Mouse (Mus musculus): ENCODE measurements at regions not wholly inside any gene's neighbourhood (a gene's known extent, or its start where the extent isn't known, plus 50 kb on each side); places are given as distances from the start of the nearest gene placed in this dataset.

- WGBS: 93% methylated on average over 12 of the region's 12 CpGs
- ATAC-seq (ENCODE audit: low read depth) (no peak), DNase-seq (ENCODE audit: low spot score) (no peak)
- H3K27me3 ChIP-seq (replicated peaks; ENCODE audit: control insufficient read depth, insufficient read depth, low read length): no peaks in the 10 kb centered on the region
- no peak overlapping the region for H3K4me2 ChIP-seq (ENCODE audit: low read depth, low read length)
- H3K4me3 ChIP-seq (ENCODE audit: low read depth, low read length): no peak overlapping the region
- no peak overlapping the region for H3K9ac ChIP-seq (ENCODE audit: low read depth, low read length)
- no peaks in the 10 kb centered on the region for H3K36me3 ChIP-seq (ENCODE audit: control insufficient read depth, insufficient read depth, low read length)
- no peaks in the 10 kb centered on the region for H3K4me1 ChIP-seq (ENCODE audit: control insufficient read depth, insufficient read depth, low read length)
- H3K27ac ChIP-seq (replicated peaks; ENCODE audit: low read depth, low read length): no peak overlapping the region
- no peaks in the 10 kb centered on the region for H3K9me3 ChIP-seq (ENCODE audit: control insufficient read depth, low read length)
Measured at GRCm38 (mm10) chr6:109125447-109125846, 297.0 kb downstream of the Edem1 start.

DNA sequence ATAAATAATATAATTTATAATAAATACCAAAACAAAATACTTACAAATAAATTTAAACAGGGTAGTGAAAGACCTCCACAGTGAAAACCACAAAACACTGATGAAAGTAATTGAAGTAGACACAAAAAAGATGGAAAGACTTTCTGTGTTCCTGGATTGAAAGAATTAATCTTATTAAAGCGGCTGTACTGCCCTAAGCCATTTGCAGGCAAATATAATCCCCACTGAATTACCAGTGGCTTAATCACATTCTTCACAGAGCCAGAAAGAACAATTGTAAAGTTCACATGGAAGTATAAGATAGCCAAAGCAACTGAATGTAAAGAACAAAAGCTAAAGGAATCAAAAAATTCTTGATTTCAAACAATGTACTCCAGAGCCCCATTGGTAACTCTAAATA lies 298.8 kb downstream of the Edem1 start:
- no peak for ATAC-seq (ENCODE audit: low read depth)
- H3K9ac ChIP-seq (ENCODE audit: low read depth, low read length): no peak overlapping the region
- no peak overlapping the region for H3K27ac ChIP-seq (replicated peaks; ENCODE audit: low read depth, low read length)
- 64% methylated on average over 1 of the region's 1 CpGs for WGBS
- H3K36me3 ChIP-seq (ENCODE audit: control insufficient read depth, insufficient read depth, low read length): no peaks in the 10 kb centered on the region
- H3K4me3 ChIP-seq (ENCODE audit: low read depth, low read length): no peak overlapping the region
- H3K4me1 ChIP-seq (ENCODE audit: control insufficient read depth, insufficient read depth, low read length): no peaks in the 10 kb centered on the region
- no peaks in the 10 kb centered on the region for H3K27me3 ChIP-seq (replicated peaks; ENCODE audit: control insufficient read depth, insufficient read depth, low read length)
- DNase-seq (ENCODE audit: low spot score): no peak
- H3K4me2 ChIP-seq (ENCODE audit: low read depth, low read length): no peak overlapping the region
- no peaks in the 10 kb centered on the region for H3K9me3 ChIP-seq (ENCODE audit: control insufficient read depth, low read length)

DNA sequence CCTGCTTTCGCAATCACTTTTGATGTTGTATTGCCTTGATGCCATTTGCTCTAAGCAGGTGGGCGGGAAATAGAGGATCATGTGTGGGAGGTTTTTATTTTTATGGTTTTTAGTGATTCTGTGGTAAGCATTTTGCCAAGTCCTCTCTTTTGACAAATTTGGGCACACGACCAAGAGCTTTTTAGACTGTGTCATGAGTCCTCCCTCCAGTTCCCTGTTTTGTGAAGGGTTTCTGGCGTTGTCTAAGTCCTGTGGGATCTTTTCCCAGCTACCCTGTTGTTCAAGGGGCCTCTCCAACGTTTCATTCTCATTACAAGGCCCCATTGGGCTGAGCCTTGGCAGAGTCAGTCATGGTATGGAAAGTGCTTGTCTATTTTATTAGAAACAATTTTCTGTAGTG lies 317.7 kb downstream of the Edem1 start:
- 67% methylated on average over 5 of the region's 5 CpGs for WGBS
- Histone ChIP-seq H3K36me3 (ENCODE audit: control insufficient read depth, insufficient read depth, low read length) (no peaks in the 10 kb centered on the region), H3K4me3 (ENCODE audit: low read depth, low read length) (no peak overlapping the region), H3K27ac (replicated peaks; ENCODE audit: low read depth, low read length) (no peak overlapping the region), H3K4me2 (ENCODE audit: low read depth, low read length) (no peak overlapping the region), H3K4me1 (ENCODE audit: control insufficient read depth, insufficient read depth, low read length) (no peaks in the 10 kb centered on the region), H3K9ac (ENCODE audit: low read depth, low read length) (no peak overlapping the region), H3K27me3 (replicated peaks; ENCODE audit: control insufficient read depth, insufficient read depth, low read length) (no peaks in the 10 kb centered on the region), H3K9me3 (ENCODE audit: control insufficient read depth, low read length) (no peaks in the 10 kb centered on the region)
- DNase-seq (ENCODE audit: low spot score) (peak; percentile 74), ATAC-seq (ENCODE audit: low read depth) (no peak; the same call in 1 of the 2 replicates)

DNA sequence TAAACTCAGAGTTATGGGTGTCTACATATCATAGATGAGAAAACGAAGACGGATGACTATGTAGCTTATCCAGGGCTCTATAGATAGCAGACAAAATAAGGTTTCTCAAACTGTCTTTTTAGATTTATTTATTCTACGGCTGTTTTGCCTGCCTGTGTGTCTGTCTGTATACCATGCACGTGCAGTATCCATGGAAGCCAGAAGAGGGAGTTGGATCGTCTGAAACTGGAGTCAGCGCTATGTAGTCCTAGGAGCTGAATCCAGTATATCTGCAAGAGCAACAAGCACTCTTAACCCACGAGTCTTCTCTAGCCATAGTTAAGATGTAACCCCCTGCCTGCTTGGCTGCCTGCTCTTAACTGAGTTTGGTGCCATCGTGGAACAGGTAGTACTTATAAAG lies 320.6 kb downstream of the Edem1 start:
- ATAC-seq (ENCODE audit: low read depth): no peak
- WGBS: 81% methylated on average over 8 of the region's 8 CpGs
- no peak overlapping the region for H3K27ac ChIP-seq (replicated peaks; ENCODE audit: low read depth, low read length)

GRCm38 (mm10) chr6:109150023-109150911 lies 321.8 kb downstream of the Edem1 start:
- Histone ChIP-seq H3K36me3 (ENCODE audit: control insufficient read depth, insufficient read depth, low read length) (no peaks in the 10 kb centered on the region), H3K9ac (ENCODE audit: low read depth, low read length) (peak overlapping the region; percentile 32; the same call in 1 of the 2 replicates), H3K27ac (replicated peaks; ENCODE audit: low read depth, low read length) (no peak overlapping the region), H3K27me3 (replicated peaks; ENCODE audit: control insufficient read depth, insufficient read depth, low read length) (no peaks in the 10 kb centered on the region), H3K4me3 (ENCODE audit: low read depth, low read length) (peak overlapping the region; percentile 22), H3K4me1 (ENCODE audit: control insufficient read depth, insufficient read depth, low read length) (no peaks in the 10 kb centered on the region), H3K4me2 (ENCODE audit: low read depth, low read length) (peak overlapping the region; percentile 45), H3K9me3 (ENCODE audit: control insufficient read depth, low read length) (no peaks in the 10 kb centered on the region)
- peak; percentile 89 for ATAC-seq (ENCODE audit: low read depth)
- peak; percentile 92 for DNase-seq (ENCODE audit: low spot score)
- WGBS: 27% methylated on average over 22 of the region's 22 CpGs

More for the DNA sequence above, 320.6 kb downstream of the Edem1 start:
- Histone ChIP-seq H3K9ac (ENCODE audit: low read depth, low read length) (no peak overlapping the region), H3K4me2 (ENCODE audit: low read depth, low read length) (no peak overlapping the region), H3K27me3 (replicated peaks; ENCODE audit: control insufficient read depth, insufficient read depth, low read length) (no peaks in the 10 kb centered on the region), H3K4me3 (ENCODE audit: low read depth, low read length) (no peak overlapping the region), H3K9me3 (ENCODE audit: control insufficient read depth, low read length) (no peaks in the 10 kb centered on the region), H3K4me1 (ENCODE audit: control insufficient read depth, insufficient read depth, low read length) (no peaks in the 10 kb centered on the region), H3K36me3 (ENCODE audit: control insufficient read depth, insufficient read depth, low read length) (no peaks in the 10 kb centered on the region)
- DNase-seq (ENCODE audit: low spot score): no peak

DNA sequence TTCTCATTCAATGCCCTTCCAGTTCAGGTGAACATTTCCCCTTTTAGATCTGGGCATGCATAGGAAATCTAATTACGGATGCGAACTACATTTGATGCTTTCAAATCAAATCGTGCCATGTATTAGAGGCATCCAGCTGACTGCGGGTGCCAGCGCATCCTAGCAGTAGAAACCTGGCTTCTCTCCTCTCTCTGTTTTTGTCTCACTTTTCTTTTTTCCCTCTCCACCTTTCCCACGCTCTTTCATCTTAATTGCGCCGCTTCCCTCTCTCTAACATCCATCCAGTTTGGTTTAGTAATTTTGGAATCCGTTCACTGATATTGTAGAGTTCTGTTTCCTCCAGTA lies 322.4 kb downstream of the Edem1 start:
- H3K36me3 ChIP-seq (ENCODE audit: control insufficient read depth, insufficient read depth, low read length): no peaks in the 10 kb centered on the region
- H3K4me2 ChIP-seq (ENCODE audit: low read depth, low read length): no peak overlapping the region
- no peak for DNase-seq (ENCODE audit: low spot score)
- WGBS: 78% methylated on average over 9 of the region's 9 CpGs
- H3K27ac ChIP-seq (replicated peaks; ENCODE audit: low read depth, low read length): no peak overlapping the region
- no peak overlapping the region for H3K4me3 ChIP-seq (ENCODE audit: low read depth, low read length)
- H3K9ac ChIP-seq (ENCODE audit: low read depth, low read length): no peak overlapping the region
- H3K4me1 ChIP-seq (ENCODE audit: control insufficient read depth, insufficient read depth, low read length): no peaks in the 10 kb centered on the region
- ATAC-seq (ENCODE audit: low read depth): no peak
- H3K9me3 ChIP-seq (ENCODE audit: control insufficient read depth, low read length): no peaks in the 10 kb centered on the region
- H3K27me3 ChIP-seq (replicated peaks; ENCODE audit: control insufficient read depth, insufficient read depth, low read length): no peaks in the 10 kb centered on the region

DNA sequence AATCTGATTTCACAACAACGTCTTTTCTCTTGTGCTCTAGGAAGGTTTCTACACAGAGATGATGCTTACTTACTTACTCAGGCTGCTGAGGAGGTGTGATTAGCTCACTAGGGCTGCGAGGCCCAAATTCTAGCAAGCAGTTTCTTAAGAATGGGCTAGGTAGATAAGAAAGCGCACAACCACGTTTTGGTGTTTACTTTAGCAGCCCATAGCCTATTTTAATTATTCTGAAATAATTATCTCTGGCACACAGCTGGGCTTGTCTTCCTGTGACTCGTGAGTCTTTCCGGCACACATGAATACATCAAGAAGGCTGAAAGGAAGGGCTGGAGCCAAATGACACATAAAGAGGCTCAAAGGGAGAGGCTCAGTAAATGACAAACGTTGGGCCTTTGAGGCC lies 325.2 kb downstream of the Edem1 start:
- H3K27ac ChIP-seq (replicated peaks; ENCODE audit: low read depth, low read length): no peak overlapping the region
- DNase-seq (ENCODE audit: low spot score) (no peak), ATAC-seq (ENCODE audit: low read depth) (no peak)
- H3K4me1 ChIP-seq (ENCODE audit: control insufficient read depth, insufficient read depth, low read length): no peaks in the 10 kb centered on the region
- H3K4me2 ChIP-seq (ENCODE audit: low read depth, low read length): no peak overlapping the region
- H3K9ac ChIP-seq (ENCODE audit: low read depth, low read length): no peak overlapping the region
- no peak overlapping the region for H3K4me3 ChIP-seq (ENCODE audit: low read depth, low read length)
- H3K27me3 ChIP-seq (replicated peaks; ENCODE audit: control insufficient read depth, insufficient read depth, low read length): no peaks in the 10 kb centered on the region
- H3K9me3 ChIP-seq (ENCODE audit: control insufficient read depth, low read length): no peaks in the 10 kb centered on the region
- 61% methylated on average over 7 of the region's 7 CpGs for WGBS
- H3K36me3 ChIP-seq (ENCODE audit: control insufficient read depth, insufficient read depth, low read length): no peaks in the 10 kb centered on the region

DNA sequence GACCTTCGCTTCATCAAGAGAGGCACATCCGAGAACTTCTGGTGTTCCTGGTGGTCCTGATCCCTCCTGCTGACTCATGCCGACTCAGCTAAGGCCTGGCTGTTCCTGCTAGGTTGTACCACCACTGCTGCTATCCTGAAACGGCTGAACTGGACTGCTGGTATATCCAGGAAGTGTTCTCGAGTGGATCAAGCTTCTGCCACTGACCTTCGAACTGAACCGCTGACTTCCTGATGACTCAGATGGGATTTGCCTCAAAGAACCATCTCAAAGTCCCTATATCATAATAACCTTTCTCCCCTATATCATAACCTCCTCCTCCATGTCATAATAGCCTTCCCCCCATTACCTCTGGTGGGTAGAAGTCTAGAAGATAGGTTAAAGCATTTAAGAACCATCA lies 331.1 kb downstream of the Edem1 start:
- Histone ChIP-seq H3K27me3 (replicated peaks; ENCODE audit: control insufficient read depth, insufficient read depth, low read length) (no peaks in the 10 kb centered on the region), H3K9ac (ENCODE audit: low read depth, low read length) (no peak overlapping the region), H3K27ac (replicated peaks; ENCODE audit: low read depth, low read length) (no peak overlapping the region), H3K4me3 (ENCODE audit: low read depth, low read length) (no peak overlapping the region), H3K4me2 (ENCODE audit: low read depth, low read length) (no peak overlapping the region), H3K36me3 (ENCODE audit: control insufficient read depth, insufficient read depth, low read length) (no peaks in the 10 kb centered on the region), H3K4me1 (ENCODE audit: control insufficient read depth, insufficient read depth, low read length) (no peaks in the 10 kb centered on the region), H3K9me3 (ENCODE audit: control insufficient read depth, low read length) (no peaks in the 10 kb centered on the region)
- ATAC-seq (ENCODE audit: low read depth): no peak
- WGBS: 83% methylated on average over 7 of the region's 7 CpGs
- DNase-seq (ENCODE audit: low spot score): no peak

GRCm38 (mm10) chr6:109167439-109167838 lies 339.0 kb downstream of the Edem1 start:
- DNase-seq (ENCODE audit: low spot score) (peak; percentile 63), ATAC-seq (ENCODE audit: low read depth) (0 out of 2 replicates have a peak, but pooled peaks have one; percentile 55)
- WGBS: 73% methylated on average over 4 of the region's 5 CpGs

More at GRCm38 (mm10) chr6:109167439-109167838, 339.0 kb downstream of the Edem1 start:
- Histone ChIP-seq H3K36me3 (ENCODE audit: control insufficient read depth, insufficient read depth, low read length) (no peaks in the 10 kb centered on the region), H3K9me3 (ENCODE audit: control insufficient read depth, low read length) (no peaks in the 10 kb centered on the region), H3K9ac (ENCODE audit: low read depth, low read length) (no peak overlapping the region), H3K4me1 (ENCODE audit: control insufficient read depth, insufficient read depth, low read length) (no peaks in the 10 kb centered on the region), H3K27me3 (replicated peaks; ENCODE audit: control insufficient read depth, insufficient read depth, low read length) (no peaks in the 10 kb centered on the region), H3K27ac (replicated peaks; ENCODE audit: low read depth, low read length) (no peak overlapping the region), H3K4me3 (ENCODE audit: low read depth, low read length) (no peak overlapping the region), H3K4me2 (ENCODE audit: low read depth, low read length) (no peak overlapping the region)

Data from embryonic facial prominence, embryonic 14.5 days (tissue).